Mouse (Mus musculus): Measurements from ENCODE around the gene Trim65. TPM values are rescaled to one million over a fixed set of nuclear protein-coding genes. Genes with fewer than 3 reads are reported as not detected.

The Trim65 gene
- total RNA-seq, 2 experiments from 2014 or later, result 3.3 to 3.6 TPM

DNA sequence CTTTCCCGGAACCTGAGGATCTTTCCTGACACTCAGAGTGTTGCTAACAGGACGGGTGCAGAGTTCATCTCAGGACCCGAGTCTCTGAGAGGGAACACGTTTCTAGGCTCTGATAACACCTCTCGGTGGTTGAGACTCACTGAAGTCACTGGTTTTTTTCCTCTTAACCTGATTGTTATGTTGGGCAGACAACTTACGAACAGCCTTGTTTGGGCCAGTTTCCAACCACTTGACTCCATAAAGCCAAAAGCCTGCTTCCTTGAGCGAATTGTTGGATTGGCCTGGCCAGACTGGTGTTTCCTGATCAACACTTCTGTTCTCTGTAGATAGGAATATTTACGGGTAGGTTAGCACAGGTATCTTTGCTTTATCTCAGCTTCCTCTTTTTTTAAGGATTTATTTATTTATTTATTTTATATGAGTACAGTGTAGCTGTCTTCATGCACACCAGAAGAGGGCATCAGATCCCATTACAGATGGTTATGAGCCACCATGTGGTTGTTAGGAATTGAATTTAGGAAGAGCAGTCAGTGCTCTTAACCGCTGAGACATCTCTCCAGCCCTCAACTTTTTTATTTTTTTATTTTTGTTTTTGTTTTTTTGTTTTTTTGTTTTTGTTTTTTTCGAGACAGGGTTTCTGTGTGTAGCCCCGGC, 42.1 kb downstream of the Trim65 start:
- DNase-seq, result no peak

GRCm38 (mm10) chr11:116088188-116088587, 42.7 kb downstream of the Trim65 start:
- no peak for DNase-seq

DNA sequence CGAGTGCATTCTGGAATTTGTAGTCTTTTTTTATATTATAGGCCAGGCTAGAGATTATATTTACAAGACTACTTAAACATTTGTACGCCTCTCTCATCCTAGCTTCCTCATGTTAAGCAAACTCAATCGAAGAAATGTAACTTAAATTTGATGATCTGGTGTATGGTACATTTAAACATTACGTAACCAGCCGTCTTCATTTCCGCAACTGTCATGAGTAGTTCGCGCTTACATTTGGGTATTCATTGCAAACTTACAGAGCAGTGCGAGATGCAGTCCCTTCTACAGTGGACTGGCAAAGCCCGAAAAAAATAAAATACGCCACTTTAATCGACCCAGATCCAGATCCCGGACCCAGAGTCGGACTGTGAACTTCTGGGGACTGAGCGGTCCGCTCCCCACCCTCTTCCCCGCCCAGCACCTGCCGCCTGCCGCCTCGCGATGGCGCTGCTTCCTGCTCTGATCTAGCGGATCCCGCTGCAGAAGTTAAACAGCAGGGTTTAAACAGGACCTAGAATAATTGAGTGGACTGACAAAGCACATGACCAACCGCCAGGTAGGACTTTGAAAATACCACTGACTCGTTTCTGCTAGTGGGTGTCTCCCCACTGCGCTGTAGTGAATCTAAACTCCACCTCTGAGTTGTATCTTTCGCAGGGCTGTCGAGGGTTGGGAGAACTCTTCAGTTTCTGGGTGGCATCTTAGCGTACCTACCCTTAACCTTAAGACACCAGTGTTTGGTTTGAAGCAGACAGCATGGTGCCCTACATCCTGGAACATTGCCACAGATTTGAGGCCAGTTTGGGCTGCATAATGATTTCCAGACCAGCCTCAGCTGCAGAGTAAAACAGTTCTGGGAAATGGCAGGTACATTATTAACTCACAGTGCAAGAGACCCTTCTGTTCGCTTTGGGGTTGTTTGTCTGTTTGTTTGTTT, 43.5 kb downstream of the Trim65 start:
- peak; percentile 90 for DNase-seq

- peak; percentile 96 for DNase-seq
These were observed 44.4 kb downstream of the Trim65 start, which contains the start of gene Wbp2 for GRCm38 (mm10) chr11:116086258-116087193. Gene Wbp2 (minus strand): TSS chr11:116086995.

- no peak for DNase-seq
These were observed 46.8 kb downstream of the Trim65 start for GRCm38 (mm10) chr11:116084166-116084565.

DNA sequence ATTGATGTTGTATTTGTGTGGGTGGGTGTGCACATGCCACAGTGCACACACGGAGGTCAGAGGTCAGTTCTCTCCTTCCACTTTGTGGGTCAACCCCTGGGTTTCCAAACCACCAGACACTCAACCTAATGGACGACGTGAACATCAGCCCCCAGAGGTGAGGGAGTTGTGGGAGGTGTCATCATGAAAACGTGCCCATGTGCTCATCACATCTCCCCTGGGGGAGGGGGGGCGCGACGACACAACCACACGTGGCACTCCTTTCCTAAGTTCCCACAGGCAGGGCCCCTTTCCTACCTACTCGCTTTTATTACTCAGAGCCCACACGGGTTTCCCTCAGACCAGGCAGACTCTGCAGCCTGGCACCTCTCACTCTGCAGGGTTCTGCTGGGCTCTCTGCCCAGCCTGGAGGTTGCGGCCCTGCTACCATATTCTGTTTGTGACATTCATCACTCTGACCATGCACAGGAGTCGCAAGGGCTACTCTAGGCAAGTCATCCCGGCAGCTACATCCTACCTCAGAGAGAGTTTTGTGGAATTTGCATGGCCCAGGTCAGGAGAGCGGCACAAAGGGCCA, 47.7 kb downstream of the Trim65 start:
- DNase-seq, result no peak

DNA sequence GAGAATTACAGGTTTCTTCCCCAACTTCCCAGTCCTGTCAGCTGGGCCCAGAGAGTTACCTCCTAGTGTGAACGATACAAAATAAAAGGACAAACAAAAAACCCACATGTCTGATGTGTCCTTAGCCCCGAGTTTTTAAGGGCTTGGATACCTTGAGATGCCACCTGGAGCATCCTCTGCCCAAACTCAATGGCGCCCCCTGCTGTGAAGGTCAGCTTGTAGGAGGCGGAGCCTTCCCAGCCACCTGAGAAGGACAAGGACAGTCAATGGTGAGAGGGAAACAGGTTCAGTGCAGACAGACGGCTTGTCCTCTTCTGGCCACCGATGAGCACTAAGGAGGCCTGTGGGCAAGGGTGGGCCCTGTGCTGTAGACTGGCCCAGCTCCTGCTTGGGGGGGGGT, 49.8 kb downstream of the Trim65 start:
- DNase-seq, result peak; percentile 66

- DNase-seq, result no peak
These were observed 51.4 kb downstream of the Trim65 start for GRCm38 (mm10) chr11:116079511-116079910.

DNA sequence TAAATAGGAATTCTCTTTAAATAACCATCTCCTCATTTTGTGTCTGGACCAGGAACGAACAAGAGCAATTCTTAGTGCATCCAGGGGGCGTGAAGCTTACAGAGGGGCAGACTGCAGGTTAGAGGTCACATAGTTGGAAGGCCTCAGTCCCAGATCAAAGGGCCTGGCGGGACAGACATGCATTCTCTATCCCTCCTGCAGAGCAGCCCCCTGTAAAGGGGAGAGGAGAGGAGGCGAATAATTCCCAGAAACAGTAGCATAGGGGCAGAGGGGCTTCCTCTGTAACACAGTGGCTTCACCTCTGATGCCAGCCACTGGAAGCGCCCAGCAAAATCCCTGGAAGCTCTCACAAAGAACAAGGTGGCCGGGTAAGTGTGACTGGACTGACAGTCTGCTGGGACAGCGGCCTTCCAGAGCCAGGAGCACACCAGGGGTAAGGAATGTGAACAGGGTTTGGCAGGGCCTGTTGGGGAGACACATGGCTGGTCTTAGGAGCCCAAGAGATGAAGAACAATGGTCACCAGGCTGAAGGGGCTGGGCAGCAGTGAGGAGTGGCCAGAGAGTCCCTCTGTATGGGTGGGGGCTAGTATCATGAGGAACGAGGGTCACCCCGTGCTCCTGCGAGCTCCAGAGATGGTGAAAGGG, 52.1 kb downstream of the Trim65 start:
- no peak for DNase-seq

GRCm38 (mm10) chr11:116078221-116078620, 52.7 kb downstream of the Trim65 start:
- no peak for DNase-seq

GRCm38 (mm10) chr11:116077446-116078204, 53.3 kb downstream of the Trim65 start, which contains the start of gene Unc13d:
Gene Unc13d (minus strand): TSS chr11:116077961.
- no peak for DNase-seq

- DNase-seq, result no peak
These were observed 54.1 kb downstream of the Trim65 start for GRCm38 (mm10) chr11:116076836-116077235.

DNA sequence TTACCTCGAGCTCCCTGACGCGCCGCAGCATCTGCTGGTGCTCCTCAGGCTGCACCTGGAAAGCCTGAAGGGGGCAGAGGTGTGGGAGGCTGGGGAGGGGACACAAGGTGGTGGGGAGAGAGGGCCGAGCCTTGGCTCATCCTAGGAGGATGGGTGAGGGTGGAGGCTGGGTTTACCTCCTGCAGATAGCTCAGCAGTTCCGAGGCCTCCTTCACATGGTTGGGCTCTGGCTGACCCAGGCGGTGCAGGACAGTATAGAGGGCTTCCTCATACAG, 54.7 kb downstream of the Trim65 start:
- DNase-seq, result no peak

DNA sequence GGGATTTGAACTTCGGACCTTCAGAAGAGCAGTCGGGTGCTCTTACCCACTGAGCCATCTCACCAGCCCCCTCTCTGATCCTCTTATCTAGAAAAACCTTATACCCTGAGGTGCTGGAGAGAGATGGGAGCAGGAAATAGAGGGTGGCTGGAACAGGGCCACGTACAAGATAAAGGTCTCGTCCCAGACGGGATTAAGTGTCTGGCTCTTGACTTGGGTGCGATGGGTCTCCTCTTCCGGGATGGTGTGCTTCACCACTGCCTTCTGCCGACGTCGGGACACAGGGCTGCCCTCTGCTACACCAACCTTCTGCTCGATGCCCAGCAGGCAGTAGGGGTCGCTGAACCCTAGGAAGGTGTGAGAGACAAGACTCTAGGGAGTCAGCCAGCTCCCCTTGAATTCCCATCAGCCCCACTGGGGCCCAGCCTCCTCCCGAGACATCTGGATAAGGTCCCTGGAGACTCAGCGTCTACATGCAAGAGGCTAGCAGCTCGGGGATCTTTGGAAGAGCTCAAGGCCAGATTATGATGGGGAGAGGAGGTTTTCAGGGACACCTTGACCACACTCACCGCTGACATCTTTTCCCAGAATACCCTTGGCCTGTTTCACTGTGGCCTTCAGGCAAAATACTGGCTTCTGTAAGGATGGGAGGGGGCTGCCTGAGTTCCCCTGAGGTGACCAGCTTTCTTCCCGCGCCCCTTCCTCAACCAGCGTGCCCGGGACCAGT, 55.2 kb downstream of the Trim65 start:
- no peak for DNase-seq

GRCm38 (mm10) chr11:116074436-116074991, 56.4 kb downstream of the Trim65 start:
- no peak for DNase-seq

GRCm38 (mm10) chr11:116072608-116073007, 58.3 kb downstream of the Trim65 start:
- no peak for DNase-seq

Measured in gastrocnemius, postnatal 10 days (tissue).